Mouse (Mus musculus): ENCODE measurements around the gene Ccdc33. TPM values are rescaled to one million over a fixed set of nuclear protein-coding genes. Genes with fewer than 3 reads are reported as not detected.

The Ccdc33 gene
- total RNA-seq, 2 experiments from 2014 or later: 0.29 to 0.49 TPM

DNA sequence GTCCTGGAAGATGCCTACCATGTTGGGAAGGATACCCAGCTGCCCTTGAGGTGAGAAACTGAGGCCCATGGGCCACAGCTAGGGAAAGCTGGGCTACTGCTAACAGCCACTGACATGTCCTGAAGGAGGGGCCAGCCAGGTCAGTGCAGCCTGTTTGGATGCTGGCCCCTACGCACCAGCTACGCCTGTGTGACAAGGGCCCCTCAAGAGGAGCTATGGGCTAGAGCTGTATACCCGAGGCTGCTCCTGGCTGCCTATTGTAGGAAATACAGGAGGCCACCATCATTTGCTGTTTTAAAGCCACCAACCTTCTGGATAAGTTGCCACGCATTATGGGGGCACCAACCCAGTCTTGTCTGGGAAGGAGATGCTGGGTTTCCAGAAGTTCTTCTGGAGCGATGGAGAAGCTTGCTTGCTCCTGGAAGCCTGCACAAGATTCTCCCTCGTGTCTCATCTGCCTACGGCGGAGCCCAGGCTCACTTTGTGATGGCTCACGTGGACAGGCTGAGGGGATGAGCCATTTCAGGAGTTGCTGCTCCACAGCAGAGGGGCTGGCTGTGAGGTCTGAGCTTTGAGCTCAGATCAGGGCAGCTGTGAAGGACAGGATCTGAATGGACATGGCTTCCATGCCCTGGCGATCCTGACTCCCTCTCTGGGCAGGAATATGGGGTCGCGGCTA lies 110.1 kb downstream of the Ccdc33 start:
- H3K27ac ChIP-seq: peak overlapping the region; percentile 76
- H3K4me3 ChIP-seq: no peak overlapping the region
- TF ChIP-seq CTCF (conservative IDR thresholded peaks at IDR 0.05): no peak
- DNase-seq (ENCODE audit: low spot score in 2 of 2): no peak

GRCm38 (mm10) chr9:58005753-58006461 lies 112.7 kb downstream of the Ccdc33 start, which contains the start of gene Cyp11a1:
TSS of gene Cyp11a1 (plus strand) at chr9:58006411.
- no peak within 1 kb of the TSS for H3K4me3 ChIP-seq
- DNase-seq (ENCODE audit: low spot score in 2 of 2): no peak
- H3K27ac ChIP-seq: no peak within 1 kb of the TSS
- TF ChIP-seq CTCF (conservative IDR thresholded peaks at IDR 0.05): no peak

- no peak for DNase-seq (ENCODE audit: low spot score in 2 of 2)
- TF ChIP-seq CTCF (conservative IDR thresholded peaks at IDR 0.05): no peak
Observed at GRCm38 (mm10) chr9:58003272-58003671, 115.4 kb downstream of the Ccdc33 start.

DNA sequence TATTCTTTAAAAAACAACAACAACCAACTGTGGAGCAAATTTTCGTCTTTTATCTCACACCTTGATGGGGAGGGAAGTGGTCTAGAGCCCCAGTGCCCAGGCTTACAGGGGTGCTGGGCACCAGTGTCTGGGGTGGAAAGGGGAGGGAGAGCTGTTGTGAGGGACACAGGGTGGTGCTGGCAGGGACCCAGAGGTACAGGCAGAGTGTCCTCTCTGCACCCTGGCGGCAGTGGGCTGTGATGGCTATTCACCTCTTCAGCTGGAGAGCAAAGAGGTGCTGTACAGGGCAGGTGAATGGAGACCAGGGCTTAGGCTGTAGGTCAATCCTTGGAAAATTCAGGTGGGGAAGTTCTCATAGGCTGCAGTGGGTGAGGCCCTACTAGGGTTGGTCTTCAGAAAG lies 118.9 kb downstream of the Ccdc33 start:
- no peak for TF ChIP-seq CTCF (conservative IDR thresholded peaks at IDR 0.05)
- Histone ChIP-seq H3K27ac (no peak overlapping the region), H3K4me3 (no peak overlapping the region)
- DNase-seq (ENCODE audit: low spot score in 2 of 2): no peak

More at GRCm38 (mm10) chr9:58003272-58003671, 115.4 kb downstream of the Ccdc33 start:
- Histone ChIP-seq H3K27ac (no peak overlapping the region), H3K4me3 (no peak overlapping the region)

- Histone ChIP-seq H3K27ac (no peak overlapping the region), H3K4me3 (peak overlapping the region; percentile 54; the same call in 1 of the 2 replicates)
- TF ChIP-seq CTCF (conservative IDR thresholded peaks at IDR 0.05): peak; percentile 14; the same call in 1 of the 2 replicates
- DNase-seq (ENCODE audit: low spot score in 2 of 2): no peak
Observed at GRCm38 (mm10) chr9:57998685-57999084, 119.9 kb downstream of the Ccdc33 start.

- Histone ChIP-seq H3K4me3 (peak overlapping the region; percentile 54), H3K27ac (peak overlapping the region; percentile 71)
- peak; percentile 85 for TF ChIP-seq CTCF (conservative IDR thresholded peaks at IDR 0.05)
- DNase-seq (ENCODE audit: low spot score in 2 of 2): peak; percentile 41 to 76
Observed at GRCm38 (mm10) chr9:57998032-57998659, 120.5 kb downstream of the Ccdc33 start.

DNA sequence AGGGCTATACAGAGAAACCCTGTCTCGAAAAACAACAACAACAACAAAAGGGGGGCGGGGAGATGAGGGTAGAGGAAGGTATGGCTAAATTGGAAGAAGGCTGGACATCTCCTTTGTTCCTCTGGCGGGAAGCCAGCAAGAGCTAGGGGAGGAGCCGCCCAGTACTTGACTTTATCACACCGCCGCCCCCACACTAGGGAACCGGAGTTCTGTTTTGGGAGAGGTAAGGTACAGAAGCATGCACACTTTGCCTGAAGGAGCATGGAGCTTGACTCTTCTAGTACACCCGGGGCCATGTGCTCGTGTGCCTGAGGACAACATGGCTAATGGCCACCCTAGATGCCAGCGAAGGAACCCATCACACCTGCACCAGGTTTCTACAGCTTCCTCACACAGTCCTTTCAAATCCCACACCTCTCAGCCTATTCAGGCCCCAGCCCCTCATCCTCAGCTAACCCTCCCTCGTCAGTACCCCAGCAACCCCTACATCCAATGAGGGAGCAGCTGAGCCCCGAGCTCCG lies 121.1 kb downstream of the Ccdc33 start:
- Histone ChIP-seq H3K4me3 (peak overlapping the region; percentile 54), H3K27ac (peak overlapping the region; percentile 71)
- no peak for TF ChIP-seq CTCF (conservative IDR thresholded peaks at IDR 0.05)
- no peak for DNase-seq (ENCODE audit: low spot score in 2 of 2)

DNA sequence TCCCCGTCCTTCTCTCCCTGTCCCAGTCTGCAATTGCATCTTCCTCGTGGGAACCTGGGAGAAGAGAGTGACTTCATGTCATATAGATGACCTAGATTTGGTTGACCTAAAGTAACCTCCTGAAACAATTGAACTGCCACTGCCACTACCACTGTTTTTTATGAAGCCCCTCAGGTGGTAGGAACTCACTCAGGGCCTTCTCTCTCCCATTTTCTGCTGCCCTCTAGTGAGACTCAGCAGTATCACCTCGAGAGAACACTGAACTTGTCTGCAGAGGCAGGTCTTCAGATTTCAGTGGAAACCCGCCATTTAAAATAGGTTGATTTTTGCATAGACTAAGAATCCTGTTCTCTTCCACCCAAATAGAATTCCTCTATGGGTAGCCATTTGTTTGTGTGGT lies 123.3 kb downstream of the Ccdc33 start:
- DNase-seq (ENCODE audit: low spot score in 2 of 2): no peak
- peak; percentile 89 for TF ChIP-seq CTCF (conservative IDR thresholded peaks at IDR 0.05)
- H3K27ac ChIP-seq: no peak overlapping the region
- H3K4me3 ChIP-seq: no peak overlapping the region

GRCm38 (mm10) chr9:57992781-57993591 lies 125.6 kb downstream of the Ccdc33 start:
- no peak for DNase-seq (ENCODE audit: low spot score in 2 of 2)
- Histone ChIP-seq H3K27ac (no peak overlapping the region), H3K4me3 (no peak overlapping the region)
- no peak for TF ChIP-seq CTCF (conservative IDR thresholded peaks at IDR 0.05)

DNA sequence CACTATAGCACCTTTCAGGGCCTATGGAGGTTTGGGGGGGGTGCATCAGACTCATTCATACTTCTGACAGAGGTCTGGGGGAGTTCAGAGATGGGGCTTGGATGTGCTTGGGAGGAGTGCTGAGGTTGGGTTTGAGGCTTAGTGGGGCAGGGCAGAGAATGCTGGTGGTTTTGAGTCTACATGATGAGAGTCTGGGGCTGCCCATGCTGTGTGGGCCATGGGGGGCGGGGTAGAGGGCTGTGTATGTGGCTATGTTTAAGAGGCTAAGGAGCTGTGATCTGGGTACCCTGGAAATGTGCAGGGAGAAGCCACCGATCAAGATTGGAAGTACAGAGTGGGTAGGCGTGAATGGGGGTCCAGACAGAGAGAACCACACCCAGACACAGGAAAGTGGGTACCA lies 126.6 kb downstream of the Ccdc33 start:
- Histone ChIP-seq H3K27ac (no peak overlapping the region), H3K4me3 (no peak overlapping the region)
- DNase-seq (ENCODE audit: low spot score in 2 of 2): no peak
- no peak for TF ChIP-seq CTCF (conservative IDR thresholded peaks at IDR 0.05)

GRCm38 (mm10) chr9:57990438-57991110 lies 128.0 kb downstream of the Ccdc33 start:
- no peak overlapping the region for H3K27ac ChIP-seq
- TF ChIP-seq CTCF (conservative IDR thresholded peaks at IDR 0.05): peak; percentile 95
- no peak overlapping the region for H3K4me3 ChIP-seq
- DNase-seq (ENCODE audit: low spot score in 2 of 2): no peak

GRCm38 (mm10) chr9:57989309-57989708 lies 129.3 kb downstream of the Ccdc33 start:
- Histone ChIP-seq H3K27ac (no peak overlapping the region), H3K4me3 (no peak overlapping the region)
- no peak for TF ChIP-seq CTCF (conservative IDR thresholded peaks at IDR 0.05)
- no peak for DNase-seq (ENCODE audit: low spot score in 2 of 2)
